Mouse (Mus musculus): Measurements from ENCODE around the gene Trub1. TPM values are rescaled to one million over a fixed set of nuclear protein-coding genes. Genes with fewer than 3 reads are reported as not detected.

The Trub1 gene
- polyA plus RNA-seq, 1 experiment from 2014 or later: 25.9 TPM

- H3K4me3 ChIP-seq (ENCODE audit: low read depth, low read length): no peak overlapping the region
- no peaks in the 10 kb centered on the region for H3K36me3 ChIP-seq (ENCODE audit: control insufficient read depth, insufficient read depth, low read length)
- H3K27ac ChIP-seq (ENCODE audit: low read length): no peak overlapping the region
- H3K9me3 ChIP-seq (ENCODE audit: control insufficient read depth, low read depth, low read length): no peaks in the 10 kb centered on the region
- no peak overlapping the region for H3K9ac ChIP-seq (replicated peaks; ENCODE audit: low read depth, low read length)
- H3K4me1 ChIP-seq (ENCODE audit: control insufficient read depth, insufficient read depth, low read length): peaks cover 17% of the 10 kb centered on the region; the same call in 1 of the 2 replicates
- no peaks in the 10 kb centered on the region for H3K27me3 ChIP-seq (ENCODE audit: control insufficient read depth, insufficient read depth, low read length)
- WGBS: 16% methylated on average over 5 of the region's 5 CpGs
- ATAC-seq (ENCODE audit: insufficient number of reproducible peaks, insufficient read depth, low FRiP score, low read depth): no peak
- no peak overlapping the region for H3K4me2 ChIP-seq (replicated peaks; ENCODE audit: low read depth, low read length)
These were observed 53.9 kb downstream of the Trub1 start for GRCm38 (mm10) chr19:57506591-57506990.

- 52% methylated on average over 11 of the region's 11 CpGs for whole genome bisulfite sequencing
- peak; percentile 37; the same call in 1 of the 2 replicates for ATAC-seq (ENCODE audit: insufficient number of reproducible peaks, insufficient read depth, low FRiP score, low read depth)
- H3K9ac ChIP-seq (replicated peaks; ENCODE audit: low read depth, low read length): no peak overlapping the region
- no peaks in the 10 kb centered on the region for H3K27me3 ChIP-seq (ENCODE audit: control insufficient read depth, insufficient read depth, low read length)
- H3K9me3 ChIP-seq (ENCODE audit: control insufficient read depth, low read depth, low read length): no peaks in the 10 kb centered on the region
- peaks cover 17% of the 10 kb centered on the region; the same call in 1 of the 2 replicates for H3K4me1 ChIP-seq (ENCODE audit: control insufficient read depth, insufficient read depth, low read length)
- no peak overlapping the region for H3K4me2 ChIP-seq (replicated peaks; ENCODE audit: low read depth, low read length)
- peak overlapping the region; percentile 6; the same call in 1 of the 2 replicates for H3K27ac ChIP-seq (ENCODE audit: low read length)
- no peaks in the 10 kb centered on the region for H3K36me3 ChIP-seq (ENCODE audit: control insufficient read depth, insufficient read depth, low read length)
- H3K4me3 ChIP-seq (ENCODE audit: low read depth, low read length): no peak overlapping the region
These were observed 55.6 kb downstream of the Trub1 start for GRCm38 (mm10) chr19:57508261-57508788.

GRCm38 (mm10) chr19:57509758-57510319, 57.1 kb downstream of the Trub1 start:
- Histone ChIP-seq H3K4me1 (ENCODE audit: control insufficient read depth, insufficient read depth, low read length) (peaks cover 17% of the 10 kb centered on the region; the same call in 1 of the 2 replicates), H3K9me3 (ENCODE audit: control insufficient read depth, low read depth, low read length) (no peaks in the 10 kb centered on the region), H3K27me3 (ENCODE audit: control insufficient read depth, insufficient read depth, low read length) (no peaks in the 10 kb centered on the region), H3K36me3 (ENCODE audit: control insufficient read depth, insufficient read depth, low read length) (no peaks in the 10 kb centered on the region), H3K27ac (ENCODE audit: low read length) (peak overlapping the region; percentile 68), H3K9ac (replicated peaks; ENCODE audit: low read depth, low read length) (no peak overlapping the region), H3K4me2 (replicated peaks; ENCODE audit: low read depth, low read length) (peak overlapping the region; percentile 14; the same call in 1 of the 2 replicates), H3K4me3 (ENCODE audit: low read depth, low read length) (no peak overlapping the region)
- 30% methylated on average over 14 of the region's 14 CpGs for WGBS
- peak; percentile 31; the same call in 1 of the 2 replicates for ATAC-seq (ENCODE audit: insufficient number of reproducible peaks, insufficient read depth, low FRiP score, low read depth)

- Histone ChIP-seq H3K27me3 (ENCODE audit: control insufficient read depth, insufficient read depth, low read length) (no peaks in the 10 kb centered on the region), H3K4me1 (ENCODE audit: control insufficient read depth, insufficient read depth, low read length) (peaks cover 17% of the 10 kb centered on the region; the same call in 1 of the 2 replicates), H3K36me3 (ENCODE audit: control insufficient read depth, insufficient read depth, low read length) (no peaks in the 10 kb centered on the region), H3K9me3 (ENCODE audit: control insufficient read depth, low read depth, low read length) (no peaks in the 10 kb centered on the region), H3K4me3 (ENCODE audit: low read depth, low read length) (no peak overlapping the region), H3K4me2 (replicated peaks; ENCODE audit: low read depth, low read length) (no peak overlapping the region), H3K27ac (ENCODE audit: low read length) (peak overlapping the region; percentile 68; the same call in 1 of the 2 replicates), H3K9ac (replicated peaks; ENCODE audit: low read depth, low read length) (no peak overlapping the region)
- 81% methylated on average over 11 of the region's 11 CpGs for WGBS
- peak; percentile 28; the same call in 1 of the 2 replicates for ATAC-seq (ENCODE audit: insufficient number of reproducible peaks, insufficient read depth, low FRiP score, low read depth)
These were observed 58.1 kb downstream of the Trub1 start for GRCm38 (mm10) chr19:57510836-57511235.

- Histone ChIP-seq H3K9me3 (ENCODE audit: control insufficient read depth, low read depth, low read length) (no peaks in the 10 kb centered on the region), H3K4me1 (ENCODE audit: control insufficient read depth, insufficient read depth, low read length) (peaks cover 12% of the 10 kb centered on the region; the same call in 1 of the 2 replicates), H3K9ac (replicated peaks; ENCODE audit: low read depth, low read length) (no peak overlapping the region), H3K27ac (ENCODE audit: low read length) (no peak overlapping the region), H3K4me3 (ENCODE audit: low read depth, low read length) (no peak overlapping the region), H3K36me3 (ENCODE audit: control insufficient read depth, insufficient read depth, low read length) (no peaks in the 10 kb centered on the region), H3K27me3 (ENCODE audit: control insufficient read depth, insufficient read depth, low read length) (no peaks in the 10 kb centered on the region), H3K4me2 (replicated peaks; ENCODE audit: low read depth, low read length) (no peak overlapping the region)
- ATAC-seq (ENCODE audit: insufficient number of reproducible peaks, insufficient read depth, low FRiP score, low read depth): no peak
- WGBS: 90% methylated on average over 9 of the region's 9 CpGs
These were observed 60.4 kb downstream of the Trub1 start for GRCm38 (mm10) chr19:57513123-57513522.

- peaks cover 2% of the 10 kb centered on the region; the same call in 1 of the 2 replicates for H3K4me1 ChIP-seq (ENCODE audit: control insufficient read depth, insufficient read depth, low read length)
- no peaks in the 10 kb centered on the region for H3K27me3 ChIP-seq (ENCODE audit: control insufficient read depth, insufficient read depth, low read length)
- H3K27ac ChIP-seq (ENCODE audit: low read length): no peak overlapping the region
- H3K9me3 ChIP-seq (ENCODE audit: control insufficient read depth, low read depth, low read length): no peaks in the 10 kb centered on the region
- ATAC-seq (ENCODE audit: insufficient number of reproducible peaks, insufficient read depth, low FRiP score, low read depth): no peak
- no peak overlapping the region for H3K4me3 ChIP-seq (ENCODE audit: low read depth, low read length)
- no peaks in the 10 kb centered on the region for H3K36me3 ChIP-seq (ENCODE audit: control insufficient read depth, insufficient read depth, low read length)
- H3K4me2 ChIP-seq (replicated peaks; ENCODE audit: low read depth, low read length): no peak overlapping the region
- H3K9ac ChIP-seq (replicated peaks; ENCODE audit: low read depth, low read length): no peak overlapping the region
These were observed 69.0 kb downstream of the Trub1 start for GRCm38 (mm10) chr19:57521721-57522120.

- no peaks in the 10 kb centered on the region for H3K36me3 ChIP-seq (ENCODE audit: control insufficient read depth, insufficient read depth, low read length)
- no peak overlapping the region for H3K27ac ChIP-seq (ENCODE audit: low read length)
- no peaks in the 10 kb centered on the region for H3K27me3 ChIP-seq (ENCODE audit: control insufficient read depth, insufficient read depth, low read length)
- H3K9ac ChIP-seq (replicated peaks; ENCODE audit: low read depth, low read length): no peak overlapping the region
- peaks cover 2% of the 10 kb centered on the region; the same call in 1 of the 2 replicates for H3K4me1 ChIP-seq (ENCODE audit: control insufficient read depth, insufficient read depth, low read length)
- WGBS: 51% methylated on average over 17 of the region's 17 CpGs
- no peak; the same call in 1 of the 2 replicates for ATAC-seq (ENCODE audit: insufficient number of reproducible peaks, insufficient read depth, low FRiP score, low read depth)
- H3K9me3 ChIP-seq (ENCODE audit: control insufficient read depth, low read depth, low read length): no peaks in the 10 kb centered on the region
- no peak overlapping the region for H3K4me3 ChIP-seq (ENCODE audit: low read depth, low read length)
- H3K4me2 ChIP-seq (replicated peaks; ENCODE audit: low read depth, low read length): no peak overlapping the region
These were observed 70.7 kb downstream of the Trub1 start for GRCm38 (mm10) chr19:57523363-57523762.

- H3K4me1 ChIP-seq (ENCODE audit: control insufficient read depth, insufficient read depth, low read length): peaks cover 2% of the 10 kb centered on the region; the same call in 1 of the 2 replicates
- no peak overlapping the region for H3K4me2 ChIP-seq (replicated peaks; ENCODE audit: low read depth, low read length)
- no peak for ATAC-seq (ENCODE audit: insufficient number of reproducible peaks, insufficient read depth, low FRiP score, low read depth)
- no peak overlapping the region for H3K9ac ChIP-seq (replicated peaks; ENCODE audit: low read depth, low read length)
- no peaks in the 10 kb centered on the region for H3K9me3 ChIP-seq (ENCODE audit: control insufficient read depth, low read depth, low read length)
- H3K4me3 ChIP-seq (ENCODE audit: low read depth, low read length): no peak overlapping the region
- H3K27me3 ChIP-seq (ENCODE audit: control insufficient read depth, insufficient read depth, low read length): no peaks in the 10 kb centered on the region
- H3K27ac ChIP-seq (ENCODE audit: low read length): no peak overlapping the region
- WGBS: 76% methylated on average over 2 of the region's 2 CpGs
- H3K36me3 ChIP-seq (ENCODE audit: control insufficient read depth, insufficient read depth, low read length): no peaks in the 10 kb centered on the region
These were observed 73.0 kb downstream of the Trub1 start for GRCm38 (mm10) chr19:57525693-57526092.

All from stomach, embryonic 14.5 days (tissue).